Mouse (Mus musculus) liver, postnatal 0 days (tissue): ENCODE results near the gene Gypa. TPM values are rescaled to one million over a fixed set of nuclear protein-coding genes. Genes with fewer than 3 reads are reported as not detected.

ENCODE experiments used
- ATAC-seq: fragments of 200-750 bp; cut with Nextera tagmentation; 2 replicates; pipeline ENCODE4 v1.8.0; 2017; ENCODE audit warnings: mild to moderate bottlenecking, moderate library complexity
- DNase-seq: peaks from one replicate; pipeline ENCODE4 v3.0.0-alpha.2; 2016
- H3K27ac ChIP-seq: fragments of 300-500 bp; sonication (generic); 2 replicates; pipeline ENCODE4 v1.5.1; 2014; ENCODE audit warnings: antibody characterized with exemption, moderate library complexity, mild to moderate bottlenecking, low read depth
- H3K27me3 ChIP-seq: fragments of 300-500 bp; sonication (generic); 2 replicates; pipeline ENCODE4 v1.6.1; 2014; ENCODE audit warnings: low read length, control low read depth, mixed read lengths; ENCODE audit not compliant: insufficient read depth
- H3K36me3 ChIP-seq: fragments of 300-500 bp; sonication (generic); replicated peaks from 2 replicates; pipeline ENCODE4 v1.6.1; 2014; ENCODE audit warnings: mild to moderate bottlenecking, control low read depth, low read length, moderate library complexity, mixed read lengths; ENCODE audit not compliant: insufficient read depth
- H3K4me1 ChIP-seq: fragments of 300-500 bp; sonication (generic); 2 replicates; pipeline ENCODE4 v1.6.1; 2014; ENCODE audit warnings: antibody characterized with exemption, mild to moderate bottlenecking, control low read depth; ENCODE audit not compliant: insufficient read depth
- H3K4me2 ChIP-seq: fragments of 300-500 bp; sonication (generic); 2 replicates; pipeline ENCODE4 v1.6.1; 2014; ENCODE audit warnings: low read depth, mild to moderate bottlenecking, low read length, moderate library complexity, mixed read lengths
- H3K4me3 ChIP-seq: fragments of 300-500 bp; sonication (generic); 2 replicates; pipeline ENCODE4 v1.5.1; 2014; ENCODE audit warnings: low read depth, low read length
- H3K9ac ChIP-seq: fragments of 300-500 bp; sonication (generic); replicated peaks from 2 replicates; pipeline ENCODE4 v1.6.1; 2014; ENCODE audit warnings: mild to moderate bottlenecking, moderate library complexity
- H3K9me3 ChIP-seq: fragments of 300-500 bp; sonication (generic); 2 replicates; pipeline ENCODE4 v1.6.1; 2016; ENCODE audit warnings: mild to moderate bottlenecking, control low read depth, low read length, mixed read lengths
- CTCF ChIP-seq: sonication (generic); IDR thresholded peaks from 2 replicates; pipeline ENCODE4 v1.5.1; 2016; ENCODE audit warnings: antibody characterized with exemption, low read depth
- EP300 ChIP-seq: IDR thresholded peaks from 2 replicates; pipeline ENCODE4 v1.6.1; 2016; ENCODE audit warnings: antibody characterized with exemption, low read depth, mild to moderate bottlenecking
- WGBS: fragments of 180-500 bp; shearing (Covaris S2); extraction: QIAGEN DNeasy Blood & Tissue Kit; methylation state at CpG from one replicate; pipeline ENCODE4 v1.1.7; 2014; ENCODE audit not compliant: insufficient replicate concordance; 5-methylcytosine and 5-hydroxymethylcytosine counted together
- polyA plus RNA-seq: library from polyadenylated mRNA; unstranded; fragments of >200 nt; fragmentation: Nextera tagmentation; extraction: Ambion mirVana; gene quantifications from 2 replicates; pipeline ENCODE4 v1.2.1, GENCODE M21; 2015

The Gypa gene
- 278 and 289 TPM in 2 replicates for polyA plus RNA-seq

DNA sequence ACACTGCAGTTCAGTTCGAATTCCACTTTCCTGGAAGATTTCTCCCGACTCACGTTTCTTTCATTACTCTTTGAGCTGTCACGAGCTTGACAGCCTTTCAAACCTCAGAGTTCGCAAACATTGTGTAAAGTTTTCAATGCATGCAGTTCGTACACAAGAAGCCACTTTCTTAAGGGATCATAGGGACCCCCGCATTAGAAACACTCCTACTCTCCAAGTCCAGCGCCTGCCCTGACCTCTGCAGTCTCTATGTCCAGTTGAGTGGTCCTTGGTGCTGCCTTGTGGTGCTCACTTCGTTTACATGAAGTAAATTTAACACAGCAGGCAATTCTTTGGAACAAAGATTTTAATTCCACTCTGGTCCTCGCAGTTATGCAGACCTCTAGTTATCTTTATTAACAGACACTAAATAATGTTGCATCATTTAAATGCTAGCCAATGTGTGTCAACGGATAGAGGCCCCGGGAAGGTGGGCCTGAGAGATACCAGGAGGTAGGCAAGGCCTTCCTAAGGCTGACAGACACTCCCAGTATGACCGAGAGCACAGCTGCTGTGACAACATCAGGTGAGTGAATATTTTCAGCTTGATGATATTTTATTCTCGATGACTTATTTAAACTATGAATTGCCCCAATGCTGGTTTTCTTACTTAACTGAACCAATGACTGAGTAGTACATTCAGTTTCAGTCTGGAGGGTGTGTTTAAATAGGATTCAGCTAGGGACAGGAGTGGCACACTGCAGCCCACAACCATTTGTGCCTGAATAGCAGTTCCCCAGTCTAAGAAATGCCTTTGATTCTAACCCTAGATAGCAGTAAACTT is at the start of gene Gypa:
Gypa (plus strand) TSS at position 259 of the 823 bp plus-strand sequence.
- peak within 1 kb of the TSS; percentile 63 for H3K9ac ChIP-seq
- no peak for TF ChIP-seq CTCF
- peak; percentile 100 for TF ChIP-seq EP300

DNA sequence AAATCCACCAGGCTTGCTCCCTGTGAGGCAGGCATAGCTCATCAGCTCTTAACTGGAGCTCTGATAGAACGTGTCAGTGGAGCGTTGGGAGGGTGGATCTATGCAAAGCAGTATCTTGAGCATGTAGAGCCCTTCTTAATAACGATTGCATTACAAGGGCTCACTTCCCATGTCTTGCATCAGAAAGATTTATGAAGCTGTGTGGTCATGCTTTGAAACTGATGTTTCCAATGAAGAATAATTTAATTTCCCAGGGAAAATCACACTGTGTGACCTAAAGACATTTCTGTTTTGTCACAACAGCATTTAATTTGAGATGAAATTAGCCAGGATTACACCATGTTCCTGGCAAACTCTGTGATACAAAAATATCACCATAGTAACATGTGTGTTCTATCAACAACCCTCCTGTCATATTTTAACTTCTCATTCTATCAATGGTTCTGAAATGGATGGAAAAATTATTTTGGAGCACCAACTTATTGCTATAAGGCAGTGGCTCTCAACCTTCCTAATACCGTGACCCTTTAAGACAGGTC is 49.0 kb upstream of the Gypa start:
- H3K27me3 ChIP-seq: no peaks in the 10 kb centered on the region
- no peak overlapping the region for H3K27ac ChIP-seq
- no peaks in the 10 kb centered on the region for H3K9me3 ChIP-seq
- 56% methylated on average over 4 of the region's 4 CpGs for WGBS
- no peak overlapping the region for H3K4me3 ChIP-seq
- TF ChIP-seq CTCF (no peak), EP300 (no peak)
- H3K4me1 ChIP-seq: no peaks in the 10 kb centered on the region
- ATAC-seq: no peak
- no peak for DNase-seq
- H3K36me3 ChIP-seq: no peaks in the 10 kb centered on the region
- H3K4me2 ChIP-seq: no peak overlapping the region
- H3K9ac ChIP-seq: no peak overlapping the region

More for the DNA sequence above, at the start of gene Gypa:
- H3K27ac ChIP-seq: peak within 1 kb of the TSS; percentile 91
- peaks cover 4% of the 10 kb centered on the region; the same call in 1 of the 2 replicates for H3K4me1 ChIP-seq
- ATAC-seq (peak; percentile 95), DNase-seq (peak; percentile 78)
- H3K27me3 ChIP-seq: no peaks in the 10 kb centered on the region
- peak within 1 kb of the TSS; percentile 57 for H3K4me3 ChIP-seq
- 24% methylated on average over 14 of the region's 14 CpGs for WGBS
- peak within 1 kb of the TSS; percentile 76 for H3K4me2 ChIP-seq
- peaks cover 23% of the 10 kb centered on the region for H3K36me3 ChIP-seq
- no peaks in the 10 kb centered on the region for H3K9me3 ChIP-seq

DNA sequence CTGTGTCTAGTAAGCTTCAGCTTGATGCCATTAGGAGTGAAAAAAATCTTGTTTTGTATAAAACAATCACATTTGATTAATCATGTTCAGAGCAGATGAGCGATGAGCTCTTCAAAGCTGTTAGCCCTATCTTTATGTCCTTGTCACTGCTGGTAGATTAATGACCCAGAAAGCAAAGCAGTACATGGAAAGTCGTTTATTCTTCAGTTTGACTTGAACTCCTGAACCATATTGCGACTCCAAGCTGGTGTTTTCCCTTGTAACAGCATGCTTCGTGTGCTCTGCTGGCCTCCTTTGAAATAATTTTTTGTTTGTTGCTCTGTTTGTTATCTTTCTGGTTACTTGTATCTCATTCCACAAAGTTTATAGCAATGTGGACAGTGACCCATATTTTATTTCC is 46.4 kb upstream of the Gypa start:
- Histone ChIP-seq H3K9me3 (no peaks in the 10 kb centered on the region), H3K4me2 (no peak overlapping the region), H3K4me3 (no peak overlapping the region), H3K27ac (no peak overlapping the region), H3K36me3 (no peaks in the 10 kb centered on the region), H3K27me3 (no peaks in the 10 kb centered on the region), H3K4me1 (no peaks in the 10 kb centered on the region), H3K9ac (no peak overlapping the region)
- ATAC-seq (no peak), DNase-seq (no peak)
- TF ChIP-seq EP300: no peak
- no peak for TF ChIP-seq CTCF
- 73% methylated on average over 4 of the region's 4 CpGs for WGBS

DNA sequence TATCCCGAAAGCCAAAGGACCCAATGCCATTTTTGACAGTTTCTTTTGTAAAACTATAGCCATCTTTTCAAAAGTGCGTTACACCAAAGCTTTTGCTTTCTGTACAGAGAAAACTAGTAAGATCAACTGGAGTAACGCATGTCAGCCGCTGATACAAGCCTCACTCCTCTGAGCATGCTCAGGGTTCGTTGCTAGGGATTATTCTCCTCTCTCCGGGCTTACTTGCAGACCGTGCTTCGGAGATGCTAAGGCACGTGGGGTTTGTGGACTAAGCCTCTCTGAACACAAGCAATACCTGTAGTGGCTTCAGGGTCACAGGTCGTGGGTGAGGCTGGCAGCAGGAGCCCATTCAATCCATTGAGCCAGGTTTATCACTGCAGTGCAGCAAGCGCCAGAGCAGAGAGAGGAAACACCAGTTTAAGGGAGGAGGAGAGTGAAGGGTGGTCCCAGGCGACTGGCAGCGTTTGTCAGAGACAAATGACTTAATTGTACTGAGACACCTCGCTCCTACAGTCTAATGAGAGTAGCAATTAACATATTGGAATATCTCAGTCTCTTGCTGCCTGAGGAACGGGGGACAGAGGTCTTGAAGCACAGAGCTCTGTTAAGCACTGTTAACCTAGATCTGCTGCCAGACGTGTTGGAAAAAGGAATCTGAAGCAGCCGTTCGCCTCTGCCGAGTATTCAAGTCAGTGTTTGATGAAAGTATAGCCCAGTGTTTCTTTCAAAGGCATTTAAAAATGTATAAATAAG is 41.5 kb upstream of the Gypa start:
- DNase-seq: no peak

DNA sequence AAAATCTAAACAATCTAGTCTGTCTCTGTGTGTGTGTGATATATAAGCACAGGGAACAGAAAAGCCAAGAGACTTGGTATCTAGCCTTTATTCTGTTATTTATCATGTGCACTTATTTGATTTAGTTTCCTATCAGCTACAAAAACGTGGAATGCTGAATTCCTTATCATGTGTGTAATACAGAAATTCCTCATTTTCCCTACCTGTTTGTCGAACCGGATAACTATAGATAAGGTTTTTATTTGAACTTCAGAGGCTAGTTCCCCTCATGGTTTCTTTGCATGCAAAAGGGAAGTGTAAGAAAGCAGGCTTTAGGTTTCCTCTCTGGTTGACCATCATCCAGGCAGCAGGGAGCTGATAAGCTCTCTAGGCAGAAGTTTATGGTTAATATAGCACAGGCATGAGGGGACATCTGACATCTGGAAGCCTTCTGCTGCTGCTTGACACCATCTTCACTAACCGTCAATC is 30.1 kb upstream of the Gypa start:
- H3K27ac ChIP-seq: no peak overlapping the region
- peak; percentile 51; the same call in 1 of the 2 replicates for ATAC-seq
- H3K27me3 ChIP-seq: no peaks in the 10 kb centered on the region
- H3K4me3 ChIP-seq: no peak overlapping the region
- H3K36me3 ChIP-seq: no peaks in the 10 kb centered on the region
- WGBS: 12% methylated on average over 4 of the region's 4 CpGs
- peak; percentile 34; the same call in 1 of the 2 replicates for TF ChIP-seq EP300
- TF ChIP-seq CTCF: no peak
- no peak for DNase-seq
- H3K4me2 ChIP-seq: no peak overlapping the region
- H3K4me1 ChIP-seq: no peaks in the 10 kb centered on the region
- no peaks in the 10 kb centered on the region for H3K9me3 ChIP-seq
- no peak overlapping the region for H3K9ac ChIP-seq

More for the DNA sequence above, 41.5 kb upstream of the Gypa start:
- Histone ChIP-seq H3K9me3 (no peaks in the 10 kb centered on the region), H3K27ac (no peak overlapping the region), H3K9ac (no peak overlapping the region), H3K4me3 (no peak overlapping the region), H3K27me3 (no peaks in the 10 kb centered on the region), H3K36me3 (no peaks in the 10 kb centered on the region), H3K4me1 (no peaks in the 10 kb centered on the region), H3K4me2 (no peak overlapping the region)
- ATAC-seq: no peak
- TF ChIP-seq CTCF (no peak), EP300 (no peak)
- WGBS: 56% methylated on average over 19 of the region's 19 CpGs

DNA sequence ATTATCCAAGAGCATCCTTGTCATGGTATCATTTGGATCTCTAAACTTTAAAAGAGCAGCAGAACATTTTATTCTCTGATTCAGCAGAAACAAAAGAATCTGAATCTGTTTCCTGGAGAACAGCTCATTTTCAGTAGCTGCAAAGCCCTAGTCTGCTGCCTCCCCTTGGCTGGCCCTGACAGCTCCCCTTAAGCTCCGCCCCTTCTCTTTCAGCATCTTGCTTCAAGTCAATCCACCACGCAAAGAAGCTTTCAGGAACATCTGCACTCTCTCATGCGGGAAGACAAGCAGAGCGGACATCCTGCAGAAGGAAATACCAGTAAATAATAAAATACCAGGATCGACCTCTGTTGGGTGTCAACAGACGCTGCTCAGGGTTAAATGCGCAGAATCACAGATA is 18.6 kb upstream of the Gypa start:
- H3K36me3 ChIP-seq: no peaks in the 10 kb centered on the region
- H3K4me3 ChIP-seq: no peak overlapping the region
- peaks cover 2% of the 10 kb centered on the region; the same call in 1 of the 2 replicates for H3K9me3 ChIP-seq
- DNase-seq: peak; percentile 23
- ATAC-seq: 0 out of 2 replicates have a peak, but pooled peaks have one; percentile 23
- H3K9ac ChIP-seq: no peak overlapping the region
- TF ChIP-seq EP300: no peak
- peak; percentile 20; the same call in 1 of the 2 replicates for TF ChIP-seq CTCF
- H3K4me1 ChIP-seq: no peaks in the 10 kb centered on the region
- no peak overlapping the region for H3K4me2 ChIP-seq
- no peak overlapping the region for H3K27ac ChIP-seq
- no peaks in the 10 kb centered on the region for H3K27me3 ChIP-seq
- 37% methylated on average over 7 of the region's 7 CpGs for WGBS
